Mouse (Mus musculus) C2C12 (cell line): ENCODE measurements around the gene Dnah8. TPM values are rescaled to one million over a fixed set of nuclear protein-coding genes. Genes with fewer than 3 reads are reported as not detected.

Experiments used
- H3K27me3 ChIP-seq: one replicate; pipeline ENCODE4 v1.6.1; 2011; ENCODE audit not compliant: control insufficient read depth, insufficient read depth, insufficient read length
- H3K36me3 ChIP-seq: one replicate; pipeline ENCODE4 v1.6.1; 2011; ENCODE audit not compliant: control insufficient read depth, insufficient read depth
- H3K4me3 ChIP-seq: one replicate; pipeline ENCODE4 v1.5.1; 2011; ENCODE audit warnings: mild to moderate bottlenecking, control low read depth; ENCODE audit not compliant: poor library complexity, insufficient read depth, severe bottlenecking
- H3K79me2 ChIP-seq: one replicate; pipeline ENCODE4 v1.6.1; 2011; ENCODE audit not compliant: control insufficient read depth, insufficient read depth
- H3K79me3 ChIP-seq: one replicate; pipeline ENCODE4 v1.6.1; 2011; ENCODE audit warnings: low read depth, control low read depth
- H3ac ChIP-seq: one replicate; pipeline ENCODE3; 2011; ENCODE audit warnings: low read depth; ENCODE audit not compliant: control insufficient read depth, insufficient read length
- CEBPB ChIP-seq: IDR thresholded peaks from one replicate; pipeline ENCODE4 v1.6.1; 2011; ENCODE audit warnings: low read depth, mild to moderate bottlenecking, control low read depth, moderate library complexity
- CTCF ChIP-seq: IDR thresholded peaks from one replicate; pipeline ENCODE4 v1.5.1; 2011; ENCODE audit not compliant: control insufficient read depth, insufficient read depth, insufficient read length
- FOSL1 ChIP-seq: IDR thresholded peaks from one replicate; pipeline ENCODE4 v1.8.0; 2011; ENCODE audit warnings: mild to moderate bottlenecking, low read length; ENCODE audit not compliant: poor library complexity, insufficient read depth, severe bottlenecking
- MAX ChIP-seq: IDR thresholded peaks from one replicate; pipeline ENCODE4 v1.6.1; 2011; ENCODE audit warnings: mild to moderate bottlenecking, control low read depth
- MYOD1 ChIP-seq: IDR thresholded peaks from one replicate; pipeline ENCODE4 v1.6.1; 2011; ENCODE audit warnings: low read depth; ENCODE audit not compliant: control insufficient read depth, insufficient read length
- MYOG ChIP-seq: IDR thresholded peaks from one replicate; pipeline ENCODE4 v1.6.1; 2011; ENCODE audit not compliant: control insufficient read depth, insufficient read length; ENCODE audit errors: extremely low read depth
- USF1 ChIP-seq: IDR thresholded peaks from one replicate; pipeline ENCODE4 v1.6.1; 2011; ENCODE audit warnings: low read depth, mild to moderate bottlenecking, control low read depth, moderate library complexity
- polyA plus RNA-seq: library from polyadenylated mRNA; unstranded; fragments of >200 nt; fragmentation: generic; extraction: Trizol; gene quantifications from one replicate; pipeline ENCODE4 v1.2.1, GENCODE M21; 2012; ENCODE audit warnings: missing spikeins

Dnah8 gene
- polyA plus RNA-seq, 1 experiment: 0.32 TPM

GRCm38 (mm10) chr17:30866281-30866680 is 242.1 kb downstream of the Dnah8 start:
- Histone ChIP-seq H3K27me3 (no peaks in the 10 kb centered on the region), H3K4me3 (no peak overlapping the region), H3K36me3 (no peaks in the 10 kb centered on the region), H3ac (no peak overlapping the region), H3K79me2 (no peaks in the 10 kb centered on the region), H3K79me3 (no peaks in the 10 kb centered on the region)
- TF ChIP-seq FOSL1 (no peak), USF1 (no peak), MYOD1 (no peak), CEBPB (no peak), CTCF (no peak), MAX (no peak), MYOG (no peak)

DNA sequence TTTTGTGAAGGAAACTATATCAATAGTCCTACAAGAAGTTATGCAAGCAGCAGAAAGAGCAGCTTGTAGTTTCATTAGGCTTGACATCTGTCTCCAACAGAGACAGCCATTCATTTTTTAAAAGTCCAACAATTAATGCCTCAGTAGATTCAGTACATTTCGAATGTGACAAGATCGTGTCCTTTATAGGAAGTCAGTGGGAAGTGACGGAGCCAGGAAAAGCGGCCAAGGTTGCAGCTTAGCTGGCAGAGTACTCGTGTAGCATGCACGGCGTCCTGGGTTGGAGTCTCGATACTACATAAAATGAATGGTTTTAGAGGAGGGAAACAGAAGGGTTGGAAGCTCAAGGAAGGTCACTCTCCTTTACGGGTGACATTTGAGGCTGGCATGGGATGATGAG is 242.8 kb downstream of the Dnah8 start:
- no peaks in the 10 kb centered on the region for H3K27me3 ChIP-seq
- H3ac ChIP-seq: no peak overlapping the region
- no peaks in the 10 kb centered on the region for H3K79me3 ChIP-seq
- no peak overlapping the region for H3K4me3 ChIP-seq
- no peak for TF ChIP-seq MYOD1
- TF ChIP-seq MAX: no peak
- TF ChIP-seq FOSL1: no peak
- TF ChIP-seq MYOG: no peak
- no peak for TF ChIP-seq USF1
- TF ChIP-seq CEBPB: no peak
- no peak for TF ChIP-seq CTCF
- no peaks in the 10 kb centered on the region for H3K36me3 ChIP-seq
- H3K79me2 ChIP-seq: no peaks in the 10 kb centered on the region

GRCm38 (mm10) chr17:30871040-30871439 is 246.9 kb downstream of the Dnah8 start:
- no peaks in the 10 kb centered on the region for H3K27me3 ChIP-seq
- H3K79me3 ChIP-seq: no peaks in the 10 kb centered on the region
- H3ac ChIP-seq: no peak overlapping the region
- TF ChIP-seq MYOG: no peak
- no peak for TF ChIP-seq CEBPB
- TF ChIP-seq MYOD1: no peak
- no peak for TF ChIP-seq FOSL1
- TF ChIP-seq CTCF: no peak
- TF ChIP-seq USF1: no peak
- no peak for TF ChIP-seq MAX
- H3K79me2 ChIP-seq: no peaks in the 10 kb centered on the region
- no peak overlapping the region for H3K4me3 ChIP-seq
- H3K36me3 ChIP-seq: no peaks in the 10 kb centered on the region

GRCm38 (mm10) chr17:30874276-30874675 is 250.1 kb downstream of the Dnah8 start:
- H3K27me3 ChIP-seq: no peaks in the 10 kb centered on the region
- no peaks in the 10 kb centered on the region for H3K79me3 ChIP-seq
- no peaks in the 10 kb centered on the region for H3K36me3 ChIP-seq
- H3K79me2 ChIP-seq: no peaks in the 10 kb centered on the region
- no peak overlapping the region for H3ac ChIP-seq
- no peak overlapping the region for H3K4me3 ChIP-seq
- TF ChIP-seq CTCF (no peak), USF1 (peak; percentile 50), MYOG (no peak), MYOD1 (no peak), CEBPB (no peak), FOSL1 (no peak), MAX (no peak)

DNA sequence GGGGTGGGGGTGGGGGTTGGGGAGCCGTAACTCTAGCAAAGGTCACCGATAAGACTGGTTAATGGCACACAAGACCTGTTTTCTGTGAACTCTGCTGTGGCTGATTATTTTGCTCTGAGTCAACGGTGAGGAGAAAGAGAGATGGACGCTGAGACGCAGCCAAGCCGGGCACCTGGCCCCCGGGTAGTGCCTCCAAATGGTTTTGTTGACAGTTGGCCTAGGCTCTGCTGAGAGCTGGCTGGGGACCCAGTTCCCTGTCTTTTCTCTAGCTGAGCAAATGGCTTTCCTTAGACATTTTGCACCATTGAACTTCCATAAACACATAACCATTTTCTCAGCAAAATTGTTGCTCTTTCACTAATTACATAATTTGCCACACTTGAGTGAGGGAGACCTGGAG is 253.3 kb downstream of the Dnah8 start:
- no peaks in the 10 kb centered on the region for H3K79me2 ChIP-seq
- H3K27me3 ChIP-seq: no peaks in the 10 kb centered on the region
- no peak overlapping the region for H3K4me3 ChIP-seq
- TF ChIP-seq USF1 (no peak), MYOD1 (no peak), CEBPB (no peak), MYOG (no peak), MAX (no peak), FOSL1 (no peak), CTCF (no peak)
- H3K79me3 ChIP-seq: no peaks in the 10 kb centered on the region
- no peak overlapping the region for H3ac ChIP-seq
- no peaks in the 10 kb centered on the region for H3K36me3 ChIP-seq

DNA sequence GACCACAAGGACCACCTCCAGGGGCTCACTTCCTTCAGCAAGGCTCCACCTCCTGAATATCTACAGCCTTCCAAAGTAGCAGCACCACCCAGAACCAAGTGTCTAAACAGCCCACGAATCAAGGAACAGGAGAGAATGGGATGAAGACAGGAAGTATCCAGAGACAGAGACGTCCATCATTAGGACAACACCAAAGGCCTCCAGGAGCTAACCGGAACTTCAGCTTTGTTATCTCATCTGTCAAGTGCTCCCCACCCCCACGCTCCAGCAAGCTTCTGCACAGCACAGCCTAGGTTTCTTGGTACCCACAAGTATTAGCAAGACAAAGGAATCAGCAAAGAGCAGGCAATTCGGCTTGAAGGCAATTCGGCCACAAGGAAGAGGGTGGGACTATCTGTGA is 254.5 kb downstream of the Dnah8 start:
- Histone ChIP-seq H3K4me3 (no peak overlapping the region), H3K79me3 (no peaks in the 10 kb centered on the region), H3ac (no peak overlapping the region), H3K36me3 (no peaks in the 10 kb centered on the region), H3K27me3 (no peaks in the 10 kb centered on the region), H3K79me2 (no peaks in the 10 kb centered on the region)
- TF ChIP-seq CEBPB (no peak), FOSL1 (no peak), MYOG (no peak)
